Mouse (Mus musculus) gastrocnemius, adult 8-10 months (tissue): ENCODE measurements around the gene Gm21788. TPM values are rescaled to one million over a fixed set of nuclear protein-coding genes. Genes with fewer than 3 reads are reported as not detected.
"Not testable (repeated sequence)": the region's sequence is repeated elsewhere in the genome, so short reads cannot be mapped to it uniquely, and the experiment has no call there.

ENCODE experiments used
- DNase-seq, 2 experiments: peaks; one replicate each; pipeline ENCODE4 v3.0.0; 2022; ENCODE audit warnings: low spot score in 2 of 2
- total RNA-seq, 4 experiments: library from RNA; stranded (reverse); gene quantifications; 2 replicates each; pipeline ENCODE4 v1.2.4; 2022

Gm21788 gene
- total RNA-seq = not detected

- DNase-seq = not testable (repeated sequence)
These were observed at the start of gene Gm21788 for GRCm38 (mm10) chrY:7404710-7405109. Gene Gm21788, plus strand, starts transcription at chrY:7405010.

Other genes starting within 250 kb of the Gm21788 start
- not detected for gene Gm21244, start 235.7 kb upstream of the Gm21788 start, total RNA-seq
- gene Gm28998, start 151.2 kb upstream of the Gm21788 start, total RNA-seq = not detected
- gene Gm20826, start 233.5 kb downstream of the Gm21788 start, total RNA-seq = not detected